Mouse (Mus musculus): ENCODE results near the gene Adamts4. TPM values are rescaled to one million over a fixed set of nuclear protein-coding genes. Genes with fewer than 3 reads are reported as not detected.

Gene Adamts4
- total and polyA plus RNA-seq, 3 experiments = 0.04 to 0.25 (median 0.09) TPM

DNA sequence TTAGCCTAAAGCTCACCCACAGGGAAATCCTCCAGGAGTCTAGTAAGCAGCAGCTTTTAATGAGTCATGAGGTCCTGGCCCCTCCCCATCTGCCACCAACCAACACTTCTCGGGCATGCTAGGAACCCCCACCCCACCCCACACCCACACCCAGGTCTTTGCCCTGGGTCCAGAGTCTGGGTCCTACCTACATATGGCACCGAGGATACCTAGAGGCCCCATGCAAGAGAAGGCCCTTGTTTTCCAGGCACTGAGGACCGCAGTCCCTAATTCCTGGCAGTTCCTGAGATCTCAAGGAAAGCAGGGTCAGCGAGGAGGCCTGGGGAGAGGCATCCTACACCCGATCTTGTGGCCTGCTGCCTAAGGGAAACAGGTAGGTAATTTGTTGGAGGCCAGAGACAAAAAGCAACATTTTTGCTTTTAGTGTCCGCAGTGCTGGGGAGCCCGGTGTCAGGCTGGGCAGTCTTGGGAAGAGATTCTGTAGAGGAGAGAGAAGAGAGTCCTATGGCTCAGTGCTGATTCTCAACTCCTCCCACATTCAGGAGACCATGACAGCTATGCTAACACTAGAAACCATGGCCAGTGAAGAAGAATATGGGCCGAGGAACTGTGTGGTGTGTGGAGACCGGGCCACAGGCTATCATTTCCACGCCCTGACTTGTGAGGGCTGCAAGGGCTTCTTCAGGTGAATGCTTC, 36.3 kb upstream of the Adamts4 start, which contains the start of gene Nr1i3:
Nr1i3 (plus strand) TSS at position 170 of the 696 bp plus-strand sequence.
- Histone ChIP-seq H3K4me2 (ENCODE audit: insufficient read depth, low read depth, poor library complexity, severe bottlenecking) (no peak within 1 kb of the TSS), H3K9me3 (replicated peaks; ENCODE audit: low read length) (no peaks in the 10 kb centered on the region), H3K4me1 (ENCODE audit: control insufficient read depth in 1 of 2, insufficient read depth in 2 of 2) (peaks cover 2 to 10% of the 10 kb centered on the region in 2 experiments; a peak in 2 of 4 replicates), H3K4me3 (replicated peaks in 1 of 3; ENCODE audit: low read depth in 2 of 3, low read length in 2 of 3, poor library complexity in 1 of 3) (no peak within 1 kb of the TSS), H3K27ac (ENCODE audit: insufficient read depth, low read depth) (no peak within 1 kb of the TSS), H3K9ac (ENCODE audit: insufficient read depth, low read depth) (no peak within 1 kb of the TSS), H3K27me3 (replicated peaks) (peaks cover 19% of the 10 kb centered on the region), H3K36me3 (replicated peaks in 1 of 2; ENCODE audit: control insufficient read depth in 1 of 2, insufficient read depth in 1 of 2, low read length in 1 of 2) (peaks cover 4 to 16% of the 10 kb centered on the region in 2 experiments), H3K79me2 (replicated peaks; ENCODE audit: control insufficient read depth, extremely low read depth, insufficient read depth, poor library complexity, severe bottlenecking) (no peaks in the 10 kb centered on the region)
- in situ Hi-C loops (cut with MboI; ENCODE audit: low pct_ligation_motif_present, low pct_unique_long_range_greater_than_20kb, low sequenced_read_pairs) = loop anchor here (5.0 kb wide), 1 partner anchor 37 kb away; no protein-coding TSS in a partner anchor
- DNase-seq (ENCODE audit: extremely low read depth) = no peak
- dilution Hi-C loops (cut with MboI; ENCODE audit: extremely low pct_ligation_motif_present, extremely low pct_unique_long_range_greater_than_20kb, low sequenced_read_pairs) = no loop called here
- TF ChIP-seq RCOR1 (conservative IDR thresholded peaks at IDR 0.05; ENCODE audit: low read depth, low read length) (no peak), MYC (IDR thresholded peaks at IDR 0.05; ENCODE audit: low read depth, low read length) (no peak), MAFK (IDR thresholded peaks at IDR 0.05; ENCODE audit: insufficient replicate concordance, low read length) (no peak)

DNA sequence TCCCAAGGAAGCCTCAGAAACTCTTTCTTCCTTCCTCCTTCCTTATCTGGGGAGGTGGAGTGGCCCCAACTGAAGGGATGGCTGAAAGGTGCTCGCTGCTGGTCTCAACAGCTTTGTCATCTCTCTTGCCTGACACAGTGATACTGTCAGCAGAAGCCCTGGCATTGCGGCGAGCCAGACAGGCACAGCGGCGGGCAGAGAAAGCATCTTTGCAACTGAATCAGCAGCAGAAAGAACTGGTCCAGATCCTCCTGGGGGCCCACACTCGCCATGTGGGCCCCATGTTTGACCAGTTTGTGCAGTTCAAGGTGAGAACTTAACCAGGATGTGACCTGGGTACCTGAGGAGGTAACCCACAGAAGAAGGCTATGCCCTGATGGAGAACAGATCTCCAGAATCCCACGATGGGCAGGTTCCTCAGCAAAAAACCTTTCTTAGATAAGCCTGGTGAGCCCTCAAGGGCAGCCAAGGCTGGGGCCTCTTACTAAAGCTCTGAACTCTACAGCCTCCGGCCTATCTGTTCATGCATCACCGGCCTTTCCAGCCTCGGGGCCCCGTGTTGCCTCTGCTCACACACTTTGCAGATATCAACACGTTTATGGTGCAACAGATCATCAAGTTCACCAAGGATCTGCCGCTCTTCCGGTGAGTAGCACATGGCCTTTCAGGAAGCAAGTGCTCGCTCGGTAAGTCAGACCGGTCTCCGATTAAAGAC, 33.8 kb upstream of the Adamts4 start:
- H3K4me2 ChIP-seq (ENCODE audit: insufficient read depth, low read depth, poor library complexity, severe bottlenecking) = no peak overlapping the region
- dilution Hi-C loops (cut with MboI; ENCODE audit: extremely low pct_ligation_motif_present, extremely low pct_unique_long_range_greater_than_20kb, low sequenced_read_pairs) (no loop called here), in situ Hi-C loops (cut with MboI; ENCODE audit: low pct_ligation_motif_present, low pct_unique_long_range_greater_than_20kb, low sequenced_read_pairs) (loop anchor here (5.0 kb wide), 1 partner anchor 36 kb away; the partner anchor contains the start of genes Adamts4 and Ndufs2)
- TF ChIP-seq ZNF384 (IDR thresholded peaks at IDR 0.05; ENCODE audit: low read depth, low read length) = no peak
- no peak for TF ChIP-seq BHLHE40 (IDR thresholded peaks at IDR 0.05; ENCODE audit: low read depth, low read length)
- TF ChIP-seq CTCF (conservative IDR thresholded peaks at IDR 0.05 in 1 of 2, IDR thresholded peaks at IDR 0.05 in 1 of 2; ENCODE audit: low read depth in 2 of 2, low read length in 2 of 2) = no peak
- TF ChIP-seq EP300 (IDR thresholded peaks at IDR 0.05; ENCODE audit: low read length) = no peak
- no peak for TF ChIP-seq HCFC1 (IDR thresholded peaks at IDR 0.05; ENCODE audit: low read depth, low read length)
- TF ChIP-seq POLR2A (IDR thresholded peaks at IDR 0.05; ENCODE audit: low read depth, low read length) = no peak
- TF ChIP-seq USF2 (conservative IDR thresholded peaks at IDR 0.05; ENCODE audit: low read depth, low read length) = no peak
- no peak for TF ChIP-seq ZKSCAN1 (IDR thresholded peaks at IDR 0.05; ENCODE audit: borderline replicate concordance, low read depth, low read length)
- no peak for TF ChIP-seq CHD2 (IDR thresholded peaks at IDR 0.05; ENCODE audit: low read length)
- no peak for TF ChIP-seq MXI1 (IDR thresholded peaks at IDR 0.05; ENCODE audit: low read depth, low read length)
- TF ChIP-seq TCF12 (IDR thresholded peaks at IDR 0.05; ENCODE audit: low read depth, low read length) = no peak
- TF ChIP-seq MAFK (IDR thresholded peaks at IDR 0.05; ENCODE audit: insufficient replicate concordance, low read length) = no peak
- TF ChIP-seq RAD21 (IDR thresholded peaks at IDR 0.05; ENCODE audit: low read depth, low read length) = no peak
- no peak for TF ChIP-seq ELF1 (IDR thresholded peaks at IDR 0.05; ENCODE audit: low read depth, low read length)
- TF ChIP-seq USF1 (IDR thresholded peaks at IDR 0.05; ENCODE audit: low read depth, low read length) = no peak
- TF ChIP-seq CHD1 (IDR thresholded peaks at IDR 0.05; ENCODE audit: low read depth, low read length) = no peak
- no peak overlapping the region for H3K9ac ChIP-seq (ENCODE audit: insufficient read depth, low read depth)
- H3K9me3 ChIP-seq (replicated peaks; ENCODE audit: low read length) = no peaks in the 10 kb centered on the region
- no peak overlapping the region for H3K4me3 ChIP-seq (replicated peaks in 1 of 3; ENCODE audit: low read depth in 2 of 3, low read length in 2 of 3, poor library complexity in 1 of 3)
- H3K27me3 ChIP-seq (replicated peaks) = peaks cover 8% of the 10 kb centered on the region
- H3K27ac ChIP-seq (ENCODE audit: insufficient read depth, low read depth) = no peak overlapping the region
- no peak for DNase-seq (ENCODE audit: extremely low read depth)
- no peaks in the 10 kb centered on the region for H3K79me2 ChIP-seq (replicated peaks; ENCODE audit: control insufficient read depth, extremely low read depth, insufficient read depth, poor library complexity, severe bottlenecking)
- H3K36me3 ChIP-seq (replicated peaks in 1 of 2; ENCODE audit: control insufficient read depth in 1 of 2, insufficient read depth in 1 of 2, low read length in 1 of 2) = peaks cover 20 to 34% of the 10 kb centered on the region in 2 experiments
- peaks cover 8 to 20% of the 10 kb centered on the region in 2 experiments; a peak in 3 of 4 replicates for H3K4me1 ChIP-seq (ENCODE audit: control insufficient read depth in 1 of 2, insufficient read depth in 2 of 2)
